ENCODE assay signal across 12 mouse cellular contexts in genomic region chr9:95186386-95187289, GRCm38 (mm10).
DNase-seq lines count a peak whose midpoint lies in the region; ATAC-seq and TF ChIP-seq lines count a peak whose summit lies in the region.
"Had no signal": no experiment of that assay in that cellular context is flagged by ENCODE, and none has a peak within 500 bp of the region (broad histone marks: within the 10 kb centered on the region; RNA-seq: fewer than 3 reads in every experiment).

No protein-coding gene starts in this region.

- peak overlapping the region; percentile 35 for H3K4me2 ChIP-seq in limb, embryonic 12.5 days
- no peak overlapping the region for H3K4me2 ChIP-seq in midbrain, postnatal 0 days (ENCODE audit: low read depth, low read length, poor library complexity, severe bottlenecking)
- H3K4me2 ChIP-seq: forebrain, embryonic 12.5 days had no signal

- no peak overlapping the region; the same call in 1 of the 2 replicates for H3K4me3 ChIP-seq in gastrocnemius, adult 2 months
- H3K4me3 ChIP-seq in layer of hippocampus, adult 2 months, result no peak overlapping the region
- no peak overlapping the region for H3K4me3 ChIP-seq in cortical plate, adult 2 months (ENCODE audit: insufficient read depth, low read length)
- H3K4me3 ChIP-seq in limb, embryonic 12.5 days (replicated peaks), result no peak overlapping the region
- H3K4me3 ChIP-seq in midbrain, postnatal 0 days (ENCODE audit: low read depth, low read length), result no peak overlapping the region
- H3K4me3 ChIP-seq: forebrain, embryonic 12.5 days had no signal

- no peak for TF ChIP-seq CTCF in gastrocnemius, adult 2 months (IDR thresholded peaks at IDR 0.05)
- TF ChIP-seq CTCF in layer of hippocampus, adult 2 months (conservative IDR thresholded peaks at IDR 0.05), result no peak
- TF ChIP-seq CTCF in cortical plate, adult 2 months (IDR thresholded peaks at IDR 0.05; ENCODE audit: extremely low read depth, insufficient read depth, low read length), result no peak
- no peak for TF ChIP-seq CTCF in midbrain, postnatal 0 days (IDR thresholded peaks at IDR 0.05)

- no peak overlapping the region for H3K9ac ChIP-seq in limb, embryonic 12.5 days (replicated peaks)
- H3K9ac ChIP-seq in midbrain, postnatal 0 days (replicated peaks; ENCODE audit: low read length, poor library complexity, severe bottlenecking), result no peak overlapping the region
- H3K9ac ChIP-seq: forebrain, embryonic 12.5 days had no signal

- peak; percentile 29 for DNase-seq in gastrocnemius, adult 2 months
- DNase-seq in gastrocnemius, postnatal 4 days (ENCODE audit: low spot score in 2 of 2), result no peak
- no peak for DNase-seq in layer of hippocampus, adult 2 months (ENCODE audit: low spot score in 2 of 2)
- DNase-seq in layer of hippocampus, postnatal 14 days (ENCODE audit: low spot score in 2 of 2), result no peak
- DNase-seq in natural killer cell, adult 2 months (ENCODE audit: low spot score in 2 of 2), result no peak
- DNase-seq in midbrain, postnatal 0 days (ENCODE audit: low spot score), result no peak
- DNase-seq: B cell, adult 2 months; cerebellum, adult 8-10 months; retina, postnatal 1 day had no signal

- no peak for TF ChIP-seq POLR2A in cortical plate, adult 2 months (IDR thresholded peaks at IDR 0.05; ENCODE audit: extremely low read depth, insufficient read depth, low read length)

- no peaks in the 10 kb centered on the region for H3K27me3 ChIP-seq in limb, embryonic 12.5 days
- no peaks in the 10 kb centered on the region for H3K27me3 ChIP-seq in midbrain, postnatal 0 days (ENCODE audit: insufficient read depth, low read length)
- H3K27me3 ChIP-seq: forebrain, embryonic 12.5 days had no signal

- H3K4me1 ChIP-seq in cortical plate, adult 2 months (ENCODE audit: control insufficient read depth, insufficient read depth, low read length), result peaks cover 3% of the 10 kb centered on the region; the same call in 1 of the 2 replicates
- peaks cover 55% of the 10 kb centered on the region for H3K4me1 ChIP-seq in limb, embryonic 12.5 days (replicated peaks)
- no peaks in the 10 kb centered on the region; the same call in 1 of the 2 replicates for H3K4me1 ChIP-seq in midbrain, postnatal 0 days (ENCODE audit: insufficient read depth, low read length)

- no peaks in the 10 kb centered on the region for H3K9me3 ChIP-seq in limb, embryonic 12.5 days
- H3K9me3 ChIP-seq in midbrain, postnatal 0 days (ENCODE audit: low read length), result no peaks in the 10 kb centered on the region
- H3K9me3 ChIP-seq: forebrain, embryonic 12.5 days had no signal

- ATAC-seq in limb, embryonic 12.5 days (ENCODE audit: insufficient number of reproducible peaks, insufficient read depth, low FRiP score, low TSS enrichment, low read depth), result peak; percentile 50; the same call in 1 of the 2 replicates
- ATAC-seq in midbrain, postnatal 0 days (ENCODE audit: low FRiP score), result no peak

- H3K36me3 ChIP-seq in limb, embryonic 12.5 days, result no peaks in the 10 kb centered on the region
- no peaks in the 10 kb centered on the region for H3K36me3 ChIP-seq in midbrain, postnatal 0 days (ENCODE audit: insufficient read depth, low read length)
- H3K36me3 ChIP-seq: forebrain, embryonic 12.5 days had no signal

- WGBS in limb, embryonic 12.5 days, result 25% methylated on average over 15 of the region's 15 CpGs
- WGBS in midbrain, postnatal 0 days, result 55% methylated on average over 15 of the region's 15 CpGs

- intact Hi-C loops in gastrocnemius, adult 2 months (cut with DNase I), result no loop called here

- peak overlapping the region; percentile 71 for H3K27ac ChIP-seq in gastrocnemius, adult 2 months
- peak overlapping the region; percentile 46; the same call in 1 of the 2 replicates for H3K27ac ChIP-seq in layer of hippocampus, adult 2 months
- 0 out of 2 replicates have a peak overlapping the region, but pooled peaks have one; percentile 5 for H3K27ac ChIP-seq in cortical plate, adult 2 months (ENCODE audit: insufficient read depth, low read length)
- peak overlapping the region; percentile 90 for H3K27ac ChIP-seq in limb, embryonic 12.5 days
- H3K27ac ChIP-seq in midbrain, postnatal 0 days (ENCODE audit: low read depth, low read length), result no peak overlapping the region
- H3K27ac ChIP-seq: forebrain, embryonic 12.5 days had no signal
